Mouse (Mus musculus) embryonic fibroblast, embryonic 13.5 days (primary cell): ENCODE measurements at regions not wholly inside any gene's neighbourhood (a gene's known extent, or its start where the extent isn't known, plus 50 kb on each side); places are given as distances from the start of the nearest gene placed in this dataset.

ENCODE experiments used
- CTCF ChIP-seq: IDR thresholded peaks from 2 replicates; pipeline ENCODE4 v1.5.1; 2011; ENCODE audit warnings: mild to moderate bottlenecking, control low read depth, low read length, moderate library complexity, borderline replicate concordance; ENCODE audit not compliant: insufficient read depth
- POLR2A ChIP-seq: IDR thresholded peaks from 2 replicates; pipeline ENCODE4 v1.6.1; 2011; ENCODE audit warnings: low read depth, mild to moderate bottlenecking, control low read depth, low read length, moderate library complexity

- TF ChIP-seq POLR2A: no peak
- TF ChIP-seq CTCF: no peak
Observed at GRCm38 (mm10) chr10:9252120-9252940, 366.5 kb upstream of the Sash1 start.
